Mouse (Mus musculus) lung, postnatal 36 days (tissue): Measurements from ENCODE around the gene Nkx1-2.

Experiments used
- DNase-seq: peaks from one replicate; pipeline ENCODE4 v3.0.0; 2022; ENCODE audit warnings: mixed read lengths

Nkx1-2 gene

GRCm38 (mm10) chr7:132604720-132605119 lies 5.3 kb upstream of the Nkx1-2 start:
- no peak for DNase-seq

- no peak for DNase-seq
Observed at GRCm38 (mm10) chr7:132600926-132601325, 1.5 kb upstream of the Nkx1-2 start.

- DNase-seq = no peak
Observed at GRCm38 (mm10) chr7:132600026-132600425, 589 bp upstream of the Nkx1-2 start.

- no peak for DNase-seq
Observed at GRCm38 (mm10) chr7:132597251-132598041, 2.0 kb downstream of the Nkx1-2 start.

- DNase-seq = no peak
Observed at GRCm38 (mm10) chr7:132596557-132597250, 2.7 kb downstream of the Nkx1-2 start.

DNA sequence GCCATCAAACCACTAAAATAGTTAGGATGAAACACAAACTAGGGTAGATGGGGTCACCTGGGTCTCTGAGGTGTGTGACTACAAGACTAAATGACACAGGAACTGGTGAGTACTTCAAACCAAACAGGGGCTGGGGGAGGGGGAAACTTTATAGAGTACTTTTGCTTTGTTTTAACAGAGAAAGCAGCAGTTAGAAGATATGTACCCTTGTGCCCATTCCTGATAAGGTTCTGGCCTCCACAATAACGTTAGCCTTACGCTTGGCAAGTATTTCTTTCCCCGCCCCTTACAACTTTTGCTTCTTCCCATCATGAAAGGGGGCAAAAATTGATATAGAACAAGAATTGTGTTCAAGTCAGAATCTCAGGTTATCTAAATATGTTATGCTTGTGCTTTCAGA lies 3.6 kb downstream of the Nkx1-2 start:
- DNase-seq = no peak

DNA sequence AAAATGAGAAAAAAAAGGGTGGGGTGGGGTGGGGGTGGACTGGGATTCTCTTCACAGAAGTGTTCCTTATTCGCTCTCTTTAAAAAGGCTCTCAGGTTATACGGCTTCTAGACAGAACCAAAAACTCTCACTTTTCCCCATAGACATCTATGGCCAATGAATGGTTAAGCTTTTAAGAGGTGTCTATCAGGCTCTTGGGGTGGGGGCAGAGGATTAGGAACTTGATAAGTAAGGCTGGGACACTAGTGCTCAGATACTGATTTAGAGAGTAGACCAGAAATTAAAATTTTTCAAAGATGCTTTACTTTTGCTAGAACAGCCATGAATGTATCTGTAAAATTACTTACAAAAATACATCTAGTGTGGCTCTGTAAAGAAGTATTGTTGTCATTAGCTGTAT lies 5.1 kb downstream of the Nkx1-2 start:
- DNase-seq = no peak

GRCm38 (mm10) chr7:132593762-132594161 lies 5.7 kb downstream of the Nkx1-2 start:
- DNase-seq = no peak

DNA sequence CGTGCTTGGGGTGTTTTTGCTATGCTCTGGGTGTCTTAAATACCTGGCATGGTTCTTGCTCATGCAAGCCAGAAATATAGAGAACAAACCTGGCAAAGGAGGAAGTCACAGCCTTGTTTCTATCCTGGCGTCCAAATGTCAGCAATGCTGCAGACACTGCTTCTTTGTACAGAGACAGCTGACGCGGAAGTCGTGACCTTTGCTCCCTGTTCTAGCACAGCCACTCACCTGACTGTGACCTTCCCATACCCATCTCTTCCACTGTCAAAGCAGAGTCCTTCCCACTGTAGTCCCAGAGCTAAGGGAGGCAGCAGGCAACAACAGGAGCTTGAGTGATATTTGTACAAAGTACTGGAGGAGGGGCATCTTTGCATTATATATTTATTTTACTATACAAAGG lies 9.8 kb downstream of the Nkx1-2 start:
- DNase-seq = no peak

DNA sequence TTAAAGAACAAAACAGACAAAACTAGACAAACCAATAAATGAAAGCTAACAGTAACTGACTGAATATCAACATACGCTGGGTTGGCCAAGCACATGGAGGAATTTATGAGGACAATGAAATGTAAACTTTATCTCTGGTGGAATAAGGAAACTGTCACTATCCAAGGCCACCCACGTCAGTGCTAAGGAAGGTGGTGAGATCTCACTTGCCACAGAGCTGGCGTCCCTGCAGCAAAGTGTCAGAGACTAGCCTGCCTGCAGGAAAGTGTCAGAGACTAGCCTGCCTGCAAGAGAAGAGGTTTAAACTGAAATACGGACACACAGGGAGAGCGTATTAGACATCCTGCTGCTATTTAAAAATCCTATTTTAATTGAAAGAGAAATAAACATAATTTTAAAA lies 12.3 kb downstream of the Nkx1-2 start:
- no peak for DNase-seq

DNA sequence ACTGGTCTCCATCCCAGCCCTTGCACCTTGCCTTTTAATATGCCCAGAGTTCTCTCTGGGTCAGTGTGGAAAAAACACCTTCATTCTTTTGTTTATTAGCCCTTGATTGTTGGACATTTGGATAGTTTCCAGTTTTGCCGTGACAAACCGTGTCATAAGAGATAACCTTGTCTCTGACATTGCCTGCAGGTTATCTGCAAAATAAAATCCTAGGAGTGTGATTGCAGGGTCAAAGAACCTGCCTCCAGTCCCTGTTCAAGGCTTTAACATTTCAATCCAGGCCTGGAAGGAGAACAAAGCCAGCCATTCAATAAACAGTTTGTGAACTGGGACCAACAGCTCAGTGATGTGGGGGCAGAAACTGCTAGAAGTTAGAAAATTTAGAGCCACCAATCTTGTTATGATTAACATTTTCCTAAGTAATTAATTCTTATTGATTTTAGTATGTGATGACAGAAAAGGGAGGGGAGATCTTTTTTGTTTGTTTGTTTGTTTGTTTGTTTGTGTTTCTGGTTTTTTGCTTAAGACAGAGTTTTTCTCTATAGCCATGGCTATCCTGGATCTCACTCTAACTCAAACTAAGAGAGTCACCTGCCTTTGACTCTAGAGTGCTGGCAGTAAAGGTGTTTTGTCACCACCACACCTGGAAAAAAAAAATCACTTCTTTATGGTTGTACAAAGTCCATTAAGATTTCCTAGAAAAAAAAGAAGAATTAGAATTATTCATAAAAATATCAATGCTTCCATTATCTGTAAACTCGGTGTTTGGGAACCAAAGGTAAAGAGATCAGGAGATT lies 13.5 kb downstream of the Nkx1-2 start:
- DNase-seq = no peak

DNA sequence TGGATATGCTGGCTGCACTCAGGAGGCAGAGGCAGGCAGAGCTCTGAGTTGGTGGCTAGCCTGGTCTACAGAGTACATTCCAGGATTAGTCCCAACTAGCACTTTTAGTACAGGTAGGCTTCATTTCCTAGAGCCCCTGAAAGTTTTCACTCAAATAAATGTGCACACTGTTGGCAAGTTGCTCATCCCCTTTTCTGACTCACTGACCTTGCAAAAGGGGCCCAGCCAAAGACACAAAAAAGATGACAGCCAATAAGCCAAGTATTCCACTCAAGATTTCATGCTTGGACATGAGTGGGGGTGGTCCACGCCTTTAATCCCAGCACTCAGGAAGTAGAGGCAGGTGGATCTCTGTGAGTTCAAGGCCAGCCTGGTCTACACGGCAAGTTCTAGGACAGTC lies 18.0 kb downstream of the Nkx1-2 start:
- DNase-seq = no peak

GRCm38 (mm10) chr7:132580511-132580910 lies 18.9 kb downstream of the Nkx1-2 start:
- no peak for DNase-seq

GRCm38 (mm10) chr7:132576891-132577290 lies 22.5 kb downstream of the Nkx1-2 start:
- no peak for DNase-seq

- peak; percentile 98 for DNase-seq
Observed at GRCm38 (mm10) chr7:132576116-132576650, 23.3 kb downstream of the Nkx1-2 start, which contains the start of gene Oat. Gene Oat (minus strand): TSS chr7:132576398.

- DNase-seq = peak; percentile 89
Observed at GRCm38 (mm10) chr7:132575623-132576022, 23.8 kb downstream of the Nkx1-2 start.

- DNase-seq = peak; percentile 84
Observed at GRCm38 (mm10) chr7:132574646-132575045, 24.8 kb downstream of the Nkx1-2 start.

GRCm38 (mm10) chr7:132573205-132573604 lies 26.2 kb downstream of the Nkx1-2 start:
- no peak for DNase-seq

DNA sequence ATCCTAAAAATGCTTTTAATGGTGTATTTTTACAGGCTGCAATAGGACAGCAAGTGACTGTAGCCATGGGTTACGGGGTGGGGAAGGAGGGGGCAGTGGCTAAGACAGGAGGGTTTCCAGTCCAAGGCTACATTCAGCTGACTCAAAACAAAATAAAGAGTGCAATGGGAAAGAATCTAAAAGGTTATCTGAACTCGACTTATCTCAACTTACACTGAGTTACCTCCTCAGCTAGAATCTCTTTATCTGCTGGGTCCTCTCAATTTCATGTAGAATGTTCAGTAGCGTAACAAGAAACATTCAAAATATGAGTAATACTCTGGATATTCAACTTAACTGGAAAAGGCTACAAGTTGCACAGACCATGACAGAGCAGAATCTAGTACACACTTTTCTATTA lies 26.7 kb downstream of the Nkx1-2 start:
- no peak for DNase-seq

DNA sequence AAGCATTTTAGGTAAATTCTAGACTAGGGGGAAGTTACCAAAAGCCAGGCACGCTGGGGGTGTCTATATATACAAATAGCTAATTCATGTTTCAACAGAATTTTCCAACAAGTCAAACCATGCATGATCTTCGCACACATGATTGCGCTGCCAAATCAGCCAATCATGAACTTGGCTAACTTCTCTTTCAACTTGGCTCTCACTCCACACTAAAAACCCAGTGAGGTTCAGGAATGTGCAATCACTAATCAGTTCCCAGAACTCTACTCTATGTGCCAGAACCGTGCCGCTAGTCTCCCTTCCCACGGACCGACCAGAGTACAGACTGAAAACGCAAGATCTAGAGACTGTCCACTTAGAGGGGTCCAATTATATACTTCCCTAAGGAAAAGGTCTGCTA lies 28.0 kb downstream of the Nkx1-2 start:
- peak; percentile 57 for DNase-seq

GRCm38 (mm10) chr7:132570071-132570470 lies 29.4 kb downstream of the Nkx1-2 start:
- no peak for DNase-seq

- peak; percentile 56 for DNase-seq
Observed at GRCm38 (mm10) chr7:132568817-132569216, 30.6 kb downstream of the Nkx1-2 start.

- DNase-seq = no peak
Observed at GRCm38 (mm10) chr7:132565831-132566230, 33.6 kb downstream of the Nkx1-2 start.
